Mouse (Mus musculus) B cell, adult (primary cell): ENCODE results near the gene Dnajb7. TPM values are rescaled to one million over a fixed set of nuclear protein-coding genes. Genes with fewer than 3 reads are reported as not detected.

Experiments
- total RNA-seq: library from RNA; stranded (reverse); gene quantifications from 4 replicates; pipeline ENCODE4 v1.2.4, GENCODE M21; 2023; ENCODE audit not compliant: inconsistent age

The Dnajb7 gene
- total RNA-seq: not detected in 4 replicates

DNA sequence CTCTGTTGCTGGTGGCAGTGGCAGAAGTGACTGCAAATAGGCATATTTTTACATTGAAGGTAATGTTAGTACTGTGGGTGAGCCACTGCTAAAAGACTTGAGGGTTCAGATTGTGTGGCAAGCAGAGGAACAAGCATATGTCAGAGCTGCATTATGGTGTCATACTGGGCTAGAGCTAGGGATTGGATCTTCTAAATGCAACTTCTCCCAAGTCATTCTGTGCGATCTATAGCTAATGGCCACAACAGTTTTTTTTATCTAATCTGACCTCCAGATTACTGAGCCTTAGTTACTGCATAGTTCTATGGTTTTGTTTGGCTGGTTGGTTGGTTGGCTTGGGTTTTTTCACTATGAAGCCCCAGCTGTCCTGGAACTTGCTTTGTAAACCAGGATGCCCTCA, at the start of gene Dnajb7:
Gene Dnajb7, minus strand, starts transcription at position 101 of the 400 bp plus-strand sequence.

DNA sequence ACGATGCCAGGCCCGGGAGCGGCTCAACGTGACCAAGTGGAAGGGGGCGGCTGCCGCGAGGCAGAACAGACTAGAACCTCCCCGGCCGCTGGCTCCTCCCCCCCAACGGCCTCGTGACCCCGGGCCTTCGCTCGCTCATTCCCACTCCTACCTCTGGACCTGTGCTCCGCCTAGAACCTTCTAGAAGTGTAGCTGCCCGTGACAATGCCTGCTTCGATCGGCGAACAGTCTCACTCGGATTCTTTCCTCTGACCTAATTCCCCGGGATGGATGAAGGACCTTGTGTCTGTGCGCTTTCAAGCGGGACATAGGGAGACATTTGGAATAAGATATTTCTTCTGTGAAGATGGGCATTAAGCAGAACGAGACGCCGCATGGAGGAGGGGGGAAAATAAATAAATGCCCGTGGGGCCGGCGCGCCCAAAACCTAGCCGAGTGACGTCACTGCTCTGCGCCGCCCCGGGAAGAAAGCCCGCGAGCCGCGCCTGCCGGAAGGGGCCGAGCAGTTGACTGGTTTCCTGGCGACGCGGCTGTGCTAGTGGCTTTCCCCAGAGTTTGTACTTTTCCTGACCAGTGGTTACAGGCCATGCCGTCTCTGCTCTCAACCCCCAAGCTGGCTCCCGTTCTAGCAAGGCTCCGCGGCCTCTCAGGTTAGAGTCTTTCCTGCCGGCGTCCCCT, 8.3 kb downstream of the Dnajb7 start, which contains the start of the genes St13 and Xpnpep3:
Gene St13, minus strand, starts transcription at position 440 of the 678 bp plus-strand sequence.
Gene Xpnpep3, plus strand, starts transcription at position 501 of the 678 bp plus-strand sequence.

DNA sequence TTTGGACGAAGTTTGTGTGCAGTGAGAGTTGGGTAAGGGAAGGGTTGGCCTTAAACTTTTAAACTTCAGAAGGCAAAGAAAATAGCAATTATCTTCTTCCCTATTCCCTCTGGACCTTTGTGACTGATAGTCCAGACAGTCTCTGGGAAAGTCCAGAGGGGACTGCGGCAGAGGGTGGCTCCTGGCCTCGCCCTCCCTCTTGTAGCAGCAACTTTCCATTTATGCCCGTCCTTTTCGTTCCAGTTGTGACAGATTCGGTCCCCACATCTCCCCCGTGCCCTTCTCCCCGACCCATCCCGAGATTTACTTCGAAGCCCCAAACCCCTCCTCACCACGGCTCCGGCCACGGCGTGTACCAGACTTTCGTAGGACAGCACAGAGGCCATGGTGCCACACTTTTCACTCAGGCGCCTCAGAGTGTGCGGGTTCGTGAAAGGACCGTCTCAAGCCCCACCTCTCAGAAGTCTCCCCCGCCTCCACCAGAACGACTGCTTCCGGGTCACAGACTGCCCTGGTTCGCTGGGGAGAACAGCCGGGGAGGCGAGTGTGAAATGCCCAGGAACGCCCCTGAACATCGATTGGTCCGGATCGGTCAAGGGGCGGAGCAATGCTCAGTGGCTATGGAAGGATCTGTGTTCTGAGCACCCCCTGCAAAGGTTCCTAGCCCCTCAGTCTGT, 47.6 kb downstream of the Dnajb7 start, which contains the start of gene Slc25a17:
Gene Slc25a17, minus strand, starts transcription at position 468 of the 677 bp plus-strand sequence.

Other genes with a start within 250 kb of the Dnajb7 start
- 123 to 131 TPM (median 126 TPM) in 4 replicates for gene Mrtfa, start 217.5 kb downstream of the Dnajb7 start, total RNA-seq
- gene Mchr1, start 172.8 kb downstream of the Dnajb7 start, total RNA-seq: not detected in 4 replicates
- 36.3 to 38.7 TPM (median 36.8 TPM) in 4 replicates for gene Slc25a17, start 47.5 kb downstream of the Dnajb7 start, total RNA-seq
- 89.2 to 124 TPM (median 109 TPM) in 4 replicates for gene St13, start 8.2 kb downstream of the Dnajb7 start, total RNA-seq
- 12.4 to 17.8 TPM (median 14.9 TPM) in 4 replicates for gene Xpnpep3, start 8.2 kb downstream of the Dnajb7 start, total RNA-seq
- gene Rbx1, start 58.0 kb upstream of the Dnajb7 start, total RNA-seq: 91.6 to 111 TPM (median 100.0 TPM) in 4 replicates
- 185 to 201 TPM (median 193 TPM) in 4 replicates for gene Ep300, start 177.1 kb upstream of the Dnajb7 start, total RNA-seq